Mouse (Mus musculus) left cerebral cortex, adult 9 months (tissue): ENCODE measurements around the gene Col6a5.

ENCODE experiments used
- DNase-seq, 2 experiments: peaks; one replicate each; pipeline ENCODE4 v3.0.0; 2022; ENCODE audit warnings: low spot score in 2 of 2

The Col6a5 gene

GRCm38 (mm10) chr9:105960533-105960932 is at the start of gene Col6a5:
TSS of gene Col6a5 (minus strand) at chr9:105960643.
- DNase-seq = no peak

- DNase-seq = no peak
These were observed 37.5 kb upstream of the Col6a5 start for GRCm38 (mm10) chr9:105997955-105998354.

GRCm38 (mm10) chr9:105992425-105992824 is 32.0 kb upstream of the Col6a5 start:
- DNase-seq = peak; percentile 32 to 60

GRCm38 (mm10) chr9:105990099-105990498 is 29.7 kb upstream of the Col6a5 start:
- DNase-seq = no peak

- DNase-seq = no peak
These were observed 29.0 kb upstream of the Col6a5 start for GRCm38 (mm10) chr9:105989468-105989867.

- peak in 1 of 2 experiments; percentile 31 for DNase-seq
These were observed 27.7 kb upstream of the Col6a5 start for GRCm38 (mm10) chr9:105988096-105988495.

- no peak for DNase-seq
These were observed 24.6 kb upstream of the Col6a5 start for GRCm38 (mm10) chr9:105984931-105985519.

- DNase-seq = no peak
These were observed 18.0 kb upstream of the Col6a5 start for GRCm38 (mm10) chr9:105978479-105978878.

GRCm38 (mm10) chr9:105976871-105977270 is 16.4 kb upstream of the Col6a5 start:
- no peak for DNase-seq

GRCm38 (mm10) chr9:105976314-105976713 is 15.9 kb upstream of the Col6a5 start:
- DNase-seq = no peak

GRCm38 (mm10) chr9:105973736-105974135 is 13.3 kb upstream of the Col6a5 start:
- DNase-seq = no peak

- no peak for DNase-seq
These were observed 11.6 kb upstream of the Col6a5 start for GRCm38 (mm10) chr9:105972031-105972430.

GRCm38 (mm10) chr9:105971351-105971894 is 11.0 kb upstream of the Col6a5 start:
- no peak for DNase-seq

- DNase-seq = no peak
These were observed 10.5 kb upstream of the Col6a5 start for GRCm38 (mm10) chr9:105970901-105971300.

GRCm38 (mm10) chr9:105967976-105968375 is 7.5 kb upstream of the Col6a5 start:
- no peak for DNase-seq

- DNase-seq = no peak
These were observed 1.3 kb downstream of the Col6a5 start for GRCm38 (mm10) chr9:105959116-105959515.

GRCm38 (mm10) chr9:105949755-105950154 is 10.7 kb downstream of the Col6a5 start:
- peak in 1 of 2 experiments; percentile 13 for DNase-seq

GRCm38 (mm10) chr9:105947577-105947976 is 12.9 kb downstream of the Col6a5 start:
- peak; percentile 30 to 78 for DNase-seq

- DNase-seq = no peak
These were observed 26.6 kb downstream of the Col6a5 start for GRCm38 (mm10) chr9:105933816-105934215.

GRCm38 (mm10) chr9:105929287-105929686 is 31.2 kb downstream of the Col6a5 start:
- DNase-seq = no peak

GRCm38 (mm10) chr9:105928406-105929071 is 31.9 kb downstream of the Col6a5 start:
- no peak for DNase-seq

- no peak for DNase-seq
These were observed 36.8 kb downstream of the Col6a5 start for GRCm38 (mm10) chr9:105923659-105924058.

GRCm38 (mm10) chr9:105915186-105915585 is 45.3 kb downstream of the Col6a5 start:
- DNase-seq = no peak
